Mouse (Mus musculus): ENCODE results near the gene Kif11. TPM values are rescaled to one million over a fixed set of nuclear protein-coding genes. Genes with fewer than 3 reads are reported as not detected.

Gene Kif11
- polyA plus RNA-seq, 1 experiment from 2014 or later = 54.2 TPM

DNA sequence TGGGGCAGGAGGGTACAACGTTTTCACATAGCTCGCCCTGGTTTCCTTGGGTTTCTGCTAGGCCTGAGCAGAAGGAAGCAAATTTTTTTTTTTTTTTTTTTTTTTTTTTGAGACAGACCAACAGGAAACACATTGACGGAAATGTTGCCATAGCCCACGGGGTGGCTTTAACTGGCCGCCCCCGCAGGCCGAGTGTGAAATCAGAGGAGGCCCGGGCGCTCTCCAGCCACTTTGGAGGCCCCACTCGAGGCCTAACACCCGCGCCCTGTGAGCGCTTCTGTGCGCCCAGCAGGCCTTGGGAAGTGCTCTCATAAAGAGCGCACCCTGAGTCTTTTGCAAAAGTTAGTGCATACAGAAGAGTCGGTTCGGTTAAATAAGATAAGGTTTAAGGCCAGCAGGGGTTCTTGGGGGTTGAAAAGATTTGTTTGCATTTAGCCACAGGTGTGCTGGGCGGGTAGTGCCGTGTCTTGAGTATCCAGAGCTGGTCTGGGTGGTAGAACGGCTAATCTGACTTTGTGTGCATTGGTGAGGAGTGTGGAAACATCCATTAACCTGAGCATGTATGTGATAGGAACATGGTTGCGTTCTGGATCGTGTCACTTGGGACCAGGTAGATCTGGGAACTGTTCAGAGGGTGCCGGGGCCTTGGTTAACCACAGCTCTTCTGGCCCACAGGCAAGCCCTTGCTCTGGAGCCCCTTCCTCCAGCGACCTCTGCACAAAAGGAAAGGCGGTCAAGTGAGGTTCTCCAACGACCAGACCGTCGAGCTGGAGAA is 60.5 kb downstream of the Kif11 start:
- Histone ChIP-seq H3K4me2 (replicated peaks) (no peak overlapping the region), H3K4me1 (peaks cover 17% of the 10 kb centered on the region), H3K27me3 (peaks cover 91% of the 10 kb centered on the region), H3K9ac (no peak overlapping the region), H3K27ac (no peak overlapping the region), H3K4me3 (no peak overlapping the region), H3K36me3 (no peaks in the 10 kb centered on the region), H3K9me3 (replicated peaks) (no peaks in the 10 kb centered on the region)
- 4% methylated on average over 28 of the region's 28 CpGs for WGBS
- no peak for ATAC-seq (ENCODE audit: low FRiP score)

DNA sequence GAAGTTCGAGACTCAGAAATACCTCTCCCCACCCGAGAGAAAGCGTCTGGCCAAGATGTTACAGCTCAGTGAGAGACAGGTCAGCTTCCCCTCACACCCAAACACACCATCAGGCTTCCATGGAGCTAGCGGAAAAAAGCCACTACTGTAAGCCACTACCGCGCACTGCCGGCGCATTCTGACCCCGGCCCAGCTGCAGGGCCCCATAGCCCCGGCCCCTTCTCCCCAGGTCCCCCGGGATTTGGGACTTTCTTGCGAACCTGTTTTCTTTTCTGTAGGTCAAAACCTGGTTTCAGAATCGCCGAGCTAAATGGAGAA is 61.0 kb downstream of the Kif11 start:
- Histone ChIP-seq H3K27ac (no peak overlapping the region), H3K9me3 (replicated peaks) (no peaks in the 10 kb centered on the region), H3K4me1 (peaks cover 17% of the 10 kb centered on the region), H3K4me2 (replicated peaks) (no peak overlapping the region), H3K9ac (no peak overlapping the region), H3K4me3 (no peak overlapping the region), H3K36me3 (no peaks in the 10 kb centered on the region), H3K27me3 (peaks cover 86% of the 10 kb centered on the region)
- no peak for ATAC-seq (ENCODE audit: low FRiP score)
- WGBS = 5% methylated on average over 14 of the region's 14 CpGs

DNA sequence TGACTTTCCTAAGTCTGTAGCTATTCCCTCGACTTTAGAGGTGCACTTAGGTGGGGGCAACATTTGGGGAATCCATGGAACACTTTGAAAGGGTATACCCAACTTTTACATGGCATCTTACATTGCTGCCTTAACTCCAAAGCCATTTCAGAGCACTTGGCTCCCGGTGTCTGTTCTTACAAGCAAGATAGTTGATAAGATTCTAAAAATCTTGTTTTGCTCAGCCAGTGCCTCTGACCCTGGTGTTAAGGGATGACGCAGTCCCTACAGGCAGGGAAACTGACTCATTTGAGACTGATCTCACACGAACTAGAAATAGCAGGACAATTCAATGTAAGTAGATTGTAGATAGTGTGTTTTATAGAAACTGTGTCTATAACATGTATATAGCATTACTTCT is 64.0 kb downstream of the Kif11 start:
- no peak overlapping the region for H3K4me2 ChIP-seq (replicated peaks)
- no peak overlapping the region for H3K27ac ChIP-seq
- no peak overlapping the region for H3K9ac ChIP-seq
- no peaks in the 10 kb centered on the region for H3K36me3 ChIP-seq
- H3K9me3 ChIP-seq (replicated peaks) = no peaks in the 10 kb centered on the region
- ATAC-seq (ENCODE audit: low FRiP score) = no peak
- H3K4me1 ChIP-seq = peaks cover 3% of the 10 kb centered on the region
- peaks cover 61% of the 10 kb centered on the region for H3K27me3 ChIP-seq
- 77% methylated on average over 4 of the region's 4 CpGs for WGBS
- no peak overlapping the region for H3K4me3 ChIP-seq

DNA sequence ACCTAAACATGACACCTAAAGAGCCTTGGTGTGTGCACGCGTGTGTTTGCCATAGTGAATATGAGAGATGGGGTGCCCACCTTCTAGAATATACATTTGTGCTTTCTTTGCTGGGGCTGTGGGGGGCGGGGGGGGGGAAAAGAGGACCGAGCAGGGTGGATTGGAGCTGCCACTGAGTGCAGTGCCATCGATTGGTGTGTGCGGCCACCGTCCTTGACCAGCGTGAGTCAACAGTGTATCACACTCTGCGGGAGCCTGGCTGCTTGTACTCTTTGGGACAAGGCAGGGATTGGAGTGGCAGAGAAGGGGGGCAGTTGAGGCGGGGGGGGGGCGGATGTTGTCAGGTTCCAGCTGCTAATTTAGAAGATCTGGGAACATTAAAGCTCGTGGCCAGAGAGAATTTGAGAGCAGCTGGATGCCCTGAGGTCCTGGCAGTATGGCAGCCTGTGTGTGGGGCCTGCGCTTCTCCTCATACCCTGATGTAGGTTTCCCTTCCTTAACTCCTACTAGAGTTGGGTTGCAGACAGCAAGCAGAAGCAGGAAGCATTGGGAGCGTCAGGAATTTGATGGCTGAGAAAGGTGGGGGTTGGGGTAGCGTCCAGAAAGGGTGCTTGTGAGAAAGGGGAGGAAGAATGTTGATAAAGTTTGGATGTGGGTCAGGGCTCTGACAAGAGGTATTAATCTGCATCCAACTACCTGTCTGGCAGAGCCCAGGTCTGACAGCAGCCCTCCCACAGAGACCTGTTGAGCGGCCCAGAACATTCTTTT is 64.7 kb downstream of the Kif11 start:
- 68% methylated on average over 15 of the region's 16 CpGs for WGBS
- ATAC-seq (ENCODE audit: low FRiP score) = no peak
- H3K27me3 ChIP-seq = peaks cover 54% of the 10 kb centered on the region

DNA sequence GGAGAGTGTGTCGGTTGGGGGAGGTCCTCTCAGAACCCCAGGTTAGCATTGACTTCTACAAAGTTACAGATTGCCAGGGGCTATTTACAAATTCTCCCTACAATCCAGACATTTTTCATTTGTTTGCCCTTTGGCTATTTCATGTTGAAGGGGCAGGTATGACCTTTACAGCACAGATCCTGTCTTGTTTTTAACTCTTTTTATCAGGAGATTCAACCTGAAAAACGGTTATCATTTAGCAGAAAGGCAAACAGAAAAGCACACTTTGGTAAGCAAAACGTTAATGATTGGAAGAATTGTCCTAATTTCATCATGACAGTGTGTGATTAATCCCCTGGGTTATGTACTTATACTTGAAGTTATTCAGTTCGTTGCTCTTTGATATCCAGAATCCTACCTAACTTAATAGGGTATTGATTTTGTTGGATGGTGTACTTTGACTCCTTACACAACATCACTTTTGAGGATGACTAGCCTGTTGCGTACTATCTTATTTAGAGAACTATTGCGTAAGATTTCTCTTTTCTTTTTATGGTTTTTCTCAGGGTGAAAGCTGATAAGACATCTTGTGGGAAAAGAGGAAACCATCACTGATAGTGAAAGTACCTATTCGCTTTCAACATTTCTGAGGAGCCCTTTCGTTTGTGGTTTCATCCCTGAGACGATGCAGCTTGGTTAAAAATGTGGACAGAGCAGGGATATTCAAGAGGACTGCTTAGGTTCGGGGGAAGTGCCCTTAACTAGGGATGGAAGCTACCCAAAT is 66.5 kb downstream of the Kif11 start:
- peaks cover 38% of the 10 kb centered on the region for H3K27me3 ChIP-seq
- no peak overlapping the region for H3K27ac ChIP-seq
- H3K9me3 ChIP-seq (replicated peaks) = no peaks in the 10 kb centered on the region
- no peak overlapping the region for H3K4me2 ChIP-seq (replicated peaks)
- H3K4me1 ChIP-seq = no peaks in the 10 kb centered on the region
- 82% methylated on average over 10 of the region's 10 CpGs for WGBS
- H3K4me3 ChIP-seq = no peak overlapping the region
- no peak overlapping the region for H3K9ac ChIP-seq
- no peak for ATAC-seq (ENCODE audit: low FRiP score)
- H3K36me3 ChIP-seq = no peaks in the 10 kb centered on the region

More for the DNA sequence above, 64.7 kb downstream of the Kif11 start:
- H3K4me1 ChIP-seq = no peaks in the 10 kb centered on the region
- H3K4me2 ChIP-seq (replicated peaks) = no peak overlapping the region
- H3K9me3 ChIP-seq (replicated peaks) = no peaks in the 10 kb centered on the region
- H3K4me3 ChIP-seq = no peak overlapping the region
- H3K9ac ChIP-seq = no peak overlapping the region
- no peaks in the 10 kb centered on the region for H3K36me3 ChIP-seq
- H3K27ac ChIP-seq = no peak overlapping the region

DNA sequence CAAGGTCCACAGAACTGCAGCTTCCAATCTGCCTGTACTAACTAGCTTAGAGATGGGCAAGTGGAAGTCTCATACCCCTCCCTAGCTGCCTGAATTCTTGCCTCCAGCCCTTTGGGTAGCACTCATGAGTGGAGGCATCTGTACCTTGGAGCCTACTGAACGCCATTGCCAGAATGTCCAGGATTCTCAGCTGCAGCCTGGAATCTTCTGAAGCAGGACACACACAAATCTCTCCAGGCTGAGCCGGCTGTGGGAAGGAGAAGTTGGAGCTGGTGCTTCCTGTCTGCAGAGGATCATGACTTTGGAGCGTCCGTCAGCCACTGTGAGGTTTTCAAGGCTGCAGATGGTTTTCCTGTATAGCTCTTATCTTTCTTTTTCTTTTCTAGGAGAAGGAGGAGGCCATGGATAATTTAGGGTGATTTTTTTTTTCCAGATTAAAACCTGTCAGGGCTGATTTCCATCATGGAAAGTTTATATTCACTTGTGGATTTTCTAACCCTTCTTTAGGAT is 67.5 kb downstream of the Kif11 start:
- Histone ChIP-seq H3K36me3 (no peaks in the 10 kb centered on the region), H3K4me1 (no peaks in the 10 kb centered on the region), H3K4me3 (no peak overlapping the region), H3K9me3 (replicated peaks) (no peaks in the 10 kb centered on the region), H3K27me3 (peaks cover 31% of the 10 kb centered on the region), H3K9ac (no peak overlapping the region), H3K4me2 (replicated peaks) (no peak overlapping the region), H3K27ac (no peak overlapping the region)
- WGBS = 76% methylated on average over 4 of the region's 4 CpGs
- no peak for ATAC-seq (ENCODE audit: low FRiP score)

DNA sequence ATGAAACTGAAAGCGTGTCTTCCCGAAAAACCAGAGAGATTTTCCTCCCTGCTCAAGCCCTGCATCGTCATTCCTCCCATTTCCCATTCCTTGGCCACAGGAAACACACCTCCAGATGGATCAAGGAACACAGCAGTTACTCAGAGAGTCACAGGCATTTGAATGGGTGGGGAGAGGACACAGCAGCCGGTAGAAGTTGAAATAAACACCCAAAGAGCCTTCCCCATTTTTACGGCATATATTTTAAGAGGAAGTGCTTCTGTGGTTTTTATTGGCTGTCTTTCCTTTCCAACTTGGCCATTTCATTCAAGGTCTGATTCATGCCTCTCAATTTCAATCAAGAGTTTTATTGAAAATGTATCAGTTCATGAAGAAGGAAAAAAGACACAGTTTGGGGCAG is 72.0 kb downstream of the Kif11 start:
- H3K9ac ChIP-seq = no peak overlapping the region
- no peak overlapping the region for H3K4me2 ChIP-seq (replicated peaks)
- no peaks in the 10 kb centered on the region for H3K36me3 ChIP-seq
- WGBS = 74% methylated on average over 5 of the region's 5 CpGs
- no peak overlapping the region for H3K4me3 ChIP-seq
- no peak overlapping the region for H3K27ac ChIP-seq
- 0 out of 2 replicates have a peak, but pooled peaks cover 6% of the 10 kb centered on the region for H3K27me3 ChIP-seq
- H3K9me3 ChIP-seq (replicated peaks) = no peaks in the 10 kb centered on the region
- no peaks in the 10 kb centered on the region for H3K4me1 ChIP-seq
- ATAC-seq (ENCODE audit: low FRiP score) = no peak

DNA sequence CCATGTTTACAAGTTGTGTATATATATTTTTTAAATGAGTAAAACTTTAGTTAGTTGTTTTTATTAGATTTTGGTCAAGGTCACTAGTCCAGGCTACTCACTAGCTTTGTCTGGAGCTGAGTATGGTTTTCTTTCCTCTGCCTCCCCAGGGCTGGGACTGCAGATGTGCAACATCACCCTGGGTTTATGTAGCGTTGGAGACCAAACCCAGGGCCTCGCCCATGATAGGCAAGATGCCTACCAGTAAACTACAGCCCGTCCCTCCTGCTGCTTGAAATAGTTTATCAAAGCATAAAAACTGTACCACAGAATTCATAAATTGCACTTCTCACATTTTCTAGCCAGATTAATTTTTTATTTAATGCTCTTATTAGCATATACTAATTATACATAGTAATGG is 73.0 kb downstream of the Kif11 start:
- ATAC-seq (ENCODE audit: low FRiP score) = no peak
- Histone ChIP-seq H3K27me3 (0 out of 2 replicates have a peak, but pooled peaks cover 3% of the 10 kb centered on the region), H3K27ac (no peak overlapping the region), H3K4me2 (replicated peaks) (no peak overlapping the region), H3K9ac (no peak overlapping the region), H3K36me3 (no peaks in the 10 kb centered on the region), H3K4me1 (no peaks in the 10 kb centered on the region), H3K4me3 (no peak overlapping the region), H3K9me3 (replicated peaks) (no peaks in the 10 kb centered on the region)
- WGBS = 92% methylated on average over 3 of the region's 3 CpGs

DNA sequence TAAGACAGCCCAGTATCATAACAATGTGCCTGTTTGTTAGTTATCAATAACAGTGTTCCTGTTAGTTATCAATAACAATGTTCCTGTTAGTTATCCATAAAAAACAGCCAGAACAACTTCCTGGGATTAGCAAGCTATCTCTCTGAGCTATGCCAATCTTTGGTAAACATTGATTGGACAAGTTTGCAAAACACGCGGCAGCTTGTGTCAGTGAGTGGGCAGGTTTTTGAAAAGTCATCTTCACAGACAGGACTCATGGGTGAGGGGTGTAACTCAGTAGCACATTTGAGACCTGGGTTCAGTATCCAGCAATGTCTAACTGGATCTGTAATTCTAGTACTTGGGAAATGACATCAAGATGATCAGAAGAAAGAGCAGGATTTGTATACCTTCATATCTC is 79.3 kb downstream of the Kif11 start:
- Histone ChIP-seq H3K27ac (no peak overlapping the region), H3K9ac (no peak overlapping the region), H3K4me3 (no peak overlapping the region), H3K9me3 (replicated peaks) (no peaks in the 10 kb centered on the region), H3K4me2 (replicated peaks) (no peak overlapping the region), H3K36me3 (no peaks in the 10 kb centered on the region), H3K4me1 (no peaks in the 10 kb centered on the region), H3K27me3 (no peaks in the 10 kb centered on the region)
- ATAC-seq (ENCODE audit: low FRiP score) = no peak
- WGBS = 95% methylated on average over 2 of the region's 2 CpGs

DNA sequence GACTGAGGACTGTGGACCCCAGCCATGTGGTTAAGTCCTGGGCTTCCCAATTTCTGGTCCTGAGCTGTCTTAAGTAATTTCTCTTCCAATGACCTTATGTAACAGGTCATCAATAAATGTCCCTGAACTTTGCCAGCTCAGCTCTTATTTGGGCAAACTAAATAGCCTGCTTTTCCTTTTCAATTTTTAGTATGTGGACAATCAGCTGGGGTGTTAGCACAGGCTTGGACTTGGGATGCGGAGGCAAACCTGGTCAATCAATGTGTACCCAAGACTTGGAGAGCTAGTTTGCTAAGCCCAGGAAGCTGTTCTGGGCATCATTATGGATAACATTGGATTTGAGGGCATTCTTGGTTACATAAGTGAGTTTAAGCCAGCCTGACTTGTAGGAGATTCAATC is 79.8 kb downstream of the Kif11 start:
- no peak overlapping the region for H3K27ac ChIP-seq
- no peaks in the 10 kb centered on the region for H3K36me3 ChIP-seq
- H3K4me3 ChIP-seq = no peak overlapping the region
- 100% methylated on average over 1 of the region's 1 CpGs for WGBS
- H3K9ac ChIP-seq = no peak overlapping the region
- ATAC-seq (ENCODE audit: low FRiP score) = no peak
- no peaks in the 10 kb centered on the region for H3K4me1 ChIP-seq
- H3K9me3 ChIP-seq (replicated peaks) = no peaks in the 10 kb centered on the region
- H3K27me3 ChIP-seq = no peaks in the 10 kb centered on the region
- H3K4me2 ChIP-seq (replicated peaks) = no peak overlapping the region

DNA sequence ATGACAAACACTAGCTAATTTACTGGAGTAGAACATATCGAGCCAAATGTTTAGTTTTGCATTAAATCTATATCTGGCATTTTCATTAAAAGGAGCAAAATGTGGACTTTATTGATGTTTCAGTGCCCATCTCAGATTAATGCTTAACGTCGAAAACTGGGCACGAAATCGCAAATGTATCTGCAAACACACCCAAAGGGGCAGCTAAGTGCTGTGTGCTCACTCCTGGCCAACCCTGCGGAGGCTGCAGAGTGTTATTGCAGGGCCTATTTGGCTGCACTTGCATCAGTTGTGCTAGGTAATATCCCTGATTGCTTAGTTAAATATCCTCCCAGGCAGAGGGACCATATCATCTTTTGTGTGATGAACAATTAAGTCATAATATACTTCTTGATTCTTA is 81.8 kb downstream of the Kif11 start:
- ATAC-seq (ENCODE audit: low FRiP score) = no peak
- no peak overlapping the region for H3K9ac ChIP-seq
- no peaks in the 10 kb centered on the region for H3K36me3 ChIP-seq
- no peaks in the 10 kb centered on the region for H3K27me3 ChIP-seq
- no peaks in the 10 kb centered on the region for H3K4me1 ChIP-seq
- no peak overlapping the region for H3K27ac ChIP-seq
- WGBS = 89% methylated on average over 6 of the region's 6 CpGs
- H3K9me3 ChIP-seq (replicated peaks) = no peaks in the 10 kb centered on the region
- no peak overlapping the region for H3K4me3 ChIP-seq
- no peak overlapping the region for H3K4me2 ChIP-seq (replicated peaks)

DNA sequence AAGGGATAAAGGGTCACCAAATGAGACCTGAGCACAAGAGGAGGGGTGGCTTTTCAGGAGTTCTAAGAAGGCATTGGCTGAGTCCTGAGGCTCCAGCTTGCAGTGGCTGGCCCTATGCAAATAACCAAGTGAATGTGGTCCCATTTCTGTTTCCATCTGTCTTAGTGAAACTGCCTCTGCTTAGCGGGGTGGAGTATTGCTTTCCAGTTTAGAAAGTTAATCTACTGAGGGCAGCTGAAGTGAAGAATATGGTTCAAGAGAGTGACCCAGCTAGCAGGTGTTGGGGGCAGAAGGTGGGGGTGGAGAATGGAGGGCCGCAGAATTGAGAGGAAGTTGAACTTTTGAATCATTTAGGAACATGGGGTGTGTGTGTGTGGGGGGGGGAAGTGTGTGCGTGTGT is 90.2 kb downstream of the Kif11 start:
- Histone ChIP-seq H3K9ac (no peak overlapping the region), H3K9me3 (replicated peaks) (no peaks in the 10 kb centered on the region), H3K4me3 (no peak overlapping the region), H3K4me1 (no peaks in the 10 kb centered on the region), H3K36me3 (no peaks in the 10 kb centered on the region), H3K4me2 (replicated peaks) (no peak overlapping the region), H3K27me3 (no peaks in the 10 kb centered on the region), H3K27ac (no peak overlapping the region)
- ATAC-seq (ENCODE audit: low FRiP score) = no peak
- 85% methylated on average over 3 of the region's 3 CpGs for WGBS

Data from hindbrain, embryonic 12.5 days (tissue).